Mouse (Mus musculus) liver, embryonic 11.5 days (tissue): Measurements from ENCODE around the gene Stat2. TPM values are rescaled to one million over a fixed set of nuclear protein-coding genes. Genes with fewer than 3 reads are reported as not detected.
"Not testable (repeated sequence)": the region's sequence is repeated elsewhere in the genome, so short reads cannot be mapped to it uniquely, and the experiment has no call there.

Experiments
- ATAC-seq: fragments of 200-750 bp; cut with Nextera tagmentation; replicated peaks from 2 replicates; pipeline ENCODE4 v1.8.0; 2017; ENCODE audit warnings: moderate number of reproducible peaks, mild to moderate bottlenecking, moderate TSS enrichment, moderate library complexity; ENCODE audit not compliant: low FRiP score
- DNase-seq: peaks from one replicate; pipeline ENCODE4 v3.0.0-alpha.2; 2017; ENCODE audit warnings: low spot score
- H3K27ac ChIP-seq: fragments of 300-500 bp; sonication (generic); 2 replicates; pipeline ENCODE4 v1.5.1; 2014; ENCODE audit warnings: mild to moderate bottlenecking, low read depth, low read length, control low read depth
- H3K27me3 ChIP-seq: fragments of 300-500 bp; sonication (generic); replicated peaks from 2 replicates; pipeline ENCODE4 v1.6.1; 2014; ENCODE audit warnings: low read length, mixed read lengths; ENCODE audit not compliant: control insufficient read depth, insufficient read depth
- H3K36me3 ChIP-seq: fragments of 300-500 bp; sonication (generic); 2 replicates; pipeline ENCODE4 v1.6.1; 2014; ENCODE audit warnings: mild to moderate bottlenecking, low read length, moderate library complexity, mixed read lengths; ENCODE audit not compliant: control insufficient read depth, insufficient read depth
- H3K4me1 ChIP-seq: fragments of 300-500 bp; sonication (generic); replicated peaks from 2 replicates; pipeline ENCODE4 v1.6.1; 2014; ENCODE audit warnings: low read length, mixed read lengths; ENCODE audit not compliant: control insufficient read depth, insufficient read depth
- H3K4me2 ChIP-seq: fragments of 300-500 bp; sonication (generic); 2 replicates; pipeline ENCODE4 v1.6.1; 2014; ENCODE audit warnings: mild to moderate bottlenecking, control low read depth, moderate library complexity
- H3K4me3 ChIP-seq: fragments of 300-500 bp; sonication (generic); 2 replicates; pipeline ENCODE4 v1.5.1; 2014; ENCODE audit warnings: low read depth, low read length, control low read depth
- H3K9ac ChIP-seq: fragments of 300-500 bp; sonication (generic); 2 replicates; pipeline ENCODE4 v1.6.1; 2014; ENCODE audit warnings: low read depth, low read length, control low read depth
- H3K9me3 ChIP-seq: fragments of 300-500 bp; sonication (generic); 2 replicates; pipeline ENCODE4 v1.6.1; 2016; ENCODE audit warnings: low read length, inconsistent platforms, mixed read lengths; ENCODE audit not compliant: control insufficient read depth
- WGBS: fragments of 180-500 bp; shearing (Covaris S2); extraction: QIAGEN DNeasy Blood & Tissue Kit; methylation state at CpG from one replicate; pipeline ENCODE4 v1.1.7; 2014; 5-methylcytosine and 5-hydroxymethylcytosine counted together
- polyA plus RNA-seq: library from polyadenylated mRNA; unstranded; fragments of >200 nt; fragmentation: Nextera tagmentation; extraction: Ambion mirVana; gene quantifications from 2 replicates; pipeline ENCODE4 v1.2.1, GENCODE M21; 2014

Gene Stat2
- polyA plus RNA-seq, 1 experiment from 2014 or later, result 12.5 TPM

DNA sequence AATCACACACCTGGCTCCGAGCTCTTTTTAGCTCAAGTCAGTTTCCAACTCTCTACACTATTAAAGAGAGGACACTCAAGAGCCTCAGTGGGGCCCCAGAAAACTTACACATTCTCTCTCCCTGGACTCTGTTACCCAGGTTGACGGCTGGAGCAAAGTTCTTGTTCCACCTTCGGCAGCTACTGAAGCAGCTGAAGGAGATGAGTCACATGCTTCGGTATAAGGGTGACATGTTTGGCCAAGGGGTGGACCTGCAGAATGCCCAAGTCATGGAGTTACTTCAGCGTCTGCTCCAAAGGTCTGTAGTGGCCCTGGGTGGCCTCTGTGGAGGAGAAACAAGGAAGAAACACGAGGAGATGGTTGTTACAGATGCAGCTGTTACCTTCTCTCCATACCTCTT lies 10.6 kb downstream of the Stat2 start:
- Histone ChIP-seq H3K36me3 (peaks cover 28% of the 10 kb centered on the region), H3K4me1 (no peaks in the 10 kb centered on the region), H3K9me3 (no peaks in the 10 kb centered on the region), H3K4me3 (no peak overlapping the region), H3K9ac (no peak overlapping the region), H3K4me2 (no peak overlapping the region), H3K27ac (no peak overlapping the region), H3K27me3 (no peaks in the 10 kb centered on the region)
- ATAC-seq, result no peak
- WGBS, result 83% methylated on average over 6 of the region's 6 CpGs
- no peak for DNase-seq

GRCm38 (mm10) chr10:128281682-128282081 lies 11.3 kb downstream of the Stat2 start:
- Histone ChIP-seq H3K4me1 (no peaks in the 10 kb centered on the region), H3K9me3 (no peaks in the 10 kb centered on the region), H3K27me3 (no peaks in the 10 kb centered on the region), H3K4me3 (no peak overlapping the region), H3K36me3 (peaks cover 30% of the 10 kb centered on the region), H3K27ac (no peak overlapping the region), H3K9ac (no peak overlapping the region), H3K4me2 (no peak overlapping the region)
- ATAC-seq (no peak), DNase-seq (no peak)
- 91% methylated on average over 14 of the region's 14 CpGs for WGBS

DNA sequence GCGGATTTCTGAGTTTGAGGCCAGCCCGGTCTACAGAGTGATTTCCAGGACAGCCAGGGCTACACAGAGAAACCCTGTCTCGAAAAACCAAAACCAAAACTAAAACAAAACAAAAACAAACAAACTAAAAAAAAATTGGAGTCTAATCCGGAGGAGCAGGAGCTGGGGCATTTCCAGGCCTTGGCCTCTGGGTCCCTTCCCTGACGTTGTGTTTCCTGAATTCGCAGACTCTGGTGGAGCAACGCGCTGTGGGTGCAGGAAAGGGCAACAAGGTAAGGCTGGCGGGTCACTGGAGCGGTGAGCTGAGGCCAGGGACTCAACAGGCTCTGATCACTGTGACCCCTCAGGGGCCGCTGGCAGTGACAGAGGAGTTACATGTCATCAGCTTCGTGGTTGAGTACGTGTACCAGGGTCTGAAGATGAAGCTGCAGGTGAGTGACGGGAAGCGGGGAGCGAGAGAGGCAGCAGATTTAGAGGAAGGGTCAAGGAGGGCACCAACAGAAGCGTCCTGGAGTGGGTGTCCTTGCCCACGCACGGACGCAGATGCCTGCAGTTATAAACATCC lies 12.6 kb downstream of the Stat2 start:
- Histone ChIP-seq H3K9ac (no peak overlapping the region), H3K36me3 (peaks cover 32% of the 10 kb centered on the region)

DNA sequence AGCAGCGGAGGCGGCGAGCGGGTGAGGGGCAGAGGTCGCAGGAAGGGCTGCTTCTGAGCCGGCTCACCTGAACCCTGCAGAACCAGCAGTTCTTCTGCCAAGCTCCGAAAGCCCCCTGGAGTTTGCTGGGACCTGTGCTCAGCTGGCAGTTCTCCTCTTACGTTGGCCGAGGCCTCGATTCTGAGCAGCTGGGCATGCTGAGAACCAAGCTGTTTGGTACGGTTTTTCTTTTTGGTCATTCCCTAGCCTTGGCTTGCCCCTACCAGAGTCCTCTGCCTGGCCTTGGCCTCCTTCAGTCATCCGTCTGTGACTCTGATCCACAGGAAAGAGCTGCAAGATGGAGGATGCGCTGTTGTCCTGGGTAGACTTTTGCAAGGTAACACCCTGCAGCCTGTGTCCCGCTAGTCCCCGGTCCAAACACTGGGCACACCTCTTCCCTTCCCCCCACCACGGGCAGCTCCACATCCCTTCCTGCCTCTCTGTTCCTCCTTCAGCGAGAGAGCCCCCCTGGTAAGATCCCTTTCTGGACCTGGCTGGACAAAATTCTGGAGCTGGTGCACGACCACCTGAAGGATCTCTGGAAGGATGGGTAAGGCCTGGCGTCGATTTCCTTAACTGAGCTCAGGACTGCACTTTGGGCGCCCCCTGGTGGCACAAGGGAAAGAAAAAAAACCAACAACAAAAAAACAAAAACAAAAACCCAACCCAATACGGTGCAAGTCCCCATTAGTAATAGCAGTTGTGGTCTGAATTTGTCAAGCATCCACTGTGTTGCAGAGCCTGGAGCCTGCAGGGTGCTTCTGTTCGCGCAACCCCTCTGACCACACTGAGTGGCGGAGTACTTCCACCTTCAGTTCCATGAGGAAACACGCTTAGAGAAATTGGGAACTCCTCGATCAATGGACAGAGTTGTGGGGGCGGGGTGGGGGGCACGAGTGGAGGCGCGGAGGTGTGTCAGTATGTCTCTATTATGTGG lies 13.5 kb downstream of the Stat2 start:
- WGBS, result 66% methylated on average over 31 of the region's 31 CpGs
- Histone ChIP-seq H3K9ac (no peak overlapping the region), H3K9me3 (no peaks in the 10 kb centered on the region), H3K4me1 (no peaks in the 10 kb centered on the region), H3K27ac (0 out of 2 replicates have a peak overlapping the region, but pooled peaks have one; percentile 4), H3K4me3 (no peak overlapping the region), H3K36me3 (peaks cover 31% of the 10 kb centered on the region), H3K4me2 (no peak overlapping the region; the same call in 1 of the 2 replicates), H3K27me3 (no peaks in the 10 kb centered on the region)
- ATAC-seq (0 out of 2 replicates have a peak, but pooled peaks have one; percentile 9), DNase-seq (peak; percentile 66)

More for the DNA sequence above, 12.6 kb downstream of the Stat2 start:
- H3K9me3 ChIP-seq, result no peaks in the 10 kb centered on the region
- no peaks in the 10 kb centered on the region for H3K4me1 ChIP-seq
- H3K4me2 ChIP-seq, result no peak overlapping the region
- no peak overlapping the region for H3K4me3 ChIP-seq
- 83% methylated on average over 20 of the region's 20 CpGs for WGBS
- H3K27me3 ChIP-seq, result no peaks in the 10 kb centered on the region
- H3K27ac ChIP-seq, result no peak overlapping the region
- no peak for ATAC-seq
- no peak for DNase-seq

DNA sequence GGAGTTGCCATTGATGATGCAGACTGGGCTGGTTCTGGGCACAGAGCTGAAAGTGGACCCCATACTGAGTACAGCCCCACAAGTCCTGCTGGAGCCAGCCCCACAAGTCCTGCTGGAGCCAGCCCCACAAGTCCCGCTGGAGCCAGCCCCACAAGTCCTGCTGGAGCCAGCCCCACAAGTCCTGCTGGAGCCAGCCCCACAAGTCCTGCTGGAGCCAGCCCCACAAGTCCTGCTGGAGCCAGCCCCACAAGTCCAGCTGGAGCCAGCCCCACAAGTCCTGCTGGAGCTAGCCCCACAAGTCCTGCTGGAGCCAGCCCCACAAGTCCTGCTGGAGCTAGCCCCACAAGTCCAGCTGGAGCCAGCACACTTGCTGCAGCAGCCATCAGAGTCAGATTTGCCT lies 20.2 kb downstream of the Stat2 start:
- not testable (repeated sequence) for H3K27me3 ChIP-seq, DNase-seq, H3K4me3 ChIP-seq, H3K4me1 ChIP-seq, H3K9me3 ChIP-seq, H3K27ac ChIP-seq, ATAC-seq, H3K4me2 ChIP-seq, H3K9ac ChIP-seq
- 100% methylated on average over 1 of the region's 1 CpGs for WGBS
- H3K36me3 ChIP-seq, result peaks cover 18% of the 10 kb centered on the region

DNA sequence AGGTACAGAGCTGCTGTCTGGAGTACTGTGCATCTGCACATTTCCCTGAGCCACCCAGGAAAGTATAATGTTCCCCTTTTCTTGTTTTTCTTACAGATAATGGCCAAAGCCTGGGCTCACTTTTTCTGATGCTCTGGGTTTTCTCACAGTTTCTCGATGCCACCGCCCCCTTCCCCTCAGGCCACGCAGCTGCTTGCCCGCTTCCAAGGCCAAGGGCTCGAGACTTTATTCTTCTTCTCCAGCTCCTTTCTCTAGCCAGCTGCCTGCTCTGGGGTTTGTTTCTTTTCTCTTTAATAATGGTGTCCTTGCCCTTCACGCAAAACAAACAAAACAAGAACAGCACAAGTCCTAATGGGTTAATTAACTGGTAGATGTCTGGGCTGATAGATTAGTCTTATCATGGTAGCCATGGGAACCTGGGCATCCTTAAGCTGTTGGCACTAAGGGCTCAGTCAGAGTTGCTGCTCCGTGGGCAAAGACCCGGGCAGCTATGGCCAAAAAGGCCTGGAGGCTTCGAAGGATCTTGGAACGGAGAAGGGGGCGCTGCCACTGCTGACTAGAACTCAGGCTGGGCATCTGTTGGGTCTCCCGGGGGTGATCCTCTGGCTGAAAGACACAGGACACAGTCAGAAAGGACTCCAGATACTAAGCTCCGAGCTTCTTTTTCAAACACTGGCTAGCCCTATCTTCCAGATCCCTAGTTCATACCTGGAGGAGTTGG lies 26.2 kb downstream of the Stat2 start:
- H3K4me2 ChIP-seq, result no peak overlapping the region
- H3K36me3 ChIP-seq, result peaks cover 3% of the 10 kb centered on the region; the same call in 1 of the 2 replicates
- no peak overlapping the region for H3K4me3 ChIP-seq
- H3K27ac ChIP-seq, result no peak overlapping the region
- no peaks in the 10 kb centered on the region for H3K4me1 ChIP-seq
- ATAC-seq (no peak), DNase-seq (no peak)
- H3K9ac ChIP-seq, result no peak overlapping the region
- H3K9me3 ChIP-seq, result no peaks in the 10 kb centered on the region
- no peaks in the 10 kb centered on the region for H3K27me3 ChIP-seq
- 67% methylated on average over 13 of the region's 13 CpGs for WGBS

DNA sequence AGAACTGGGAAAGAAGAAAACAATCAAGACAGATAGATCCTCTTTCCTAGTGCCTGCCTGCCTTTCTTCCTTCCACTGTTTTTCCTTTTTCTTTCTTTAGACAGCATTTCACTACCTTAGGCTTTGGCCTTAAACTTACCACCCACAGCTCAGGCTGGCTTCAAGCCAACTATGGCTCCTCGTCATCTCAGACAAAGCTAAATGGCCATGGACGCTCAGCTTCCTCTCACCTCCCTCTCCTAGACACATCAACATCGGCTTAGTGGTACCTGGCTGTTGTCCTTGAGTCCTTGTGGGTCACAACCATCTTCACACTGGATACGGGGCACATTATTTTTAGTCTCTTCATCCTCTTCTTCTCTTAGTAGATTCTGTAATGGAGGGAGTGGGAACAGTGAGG lies 26.9 kb downstream of the Stat2 start:
- Histone ChIP-seq H3K4me2 (no peak overlapping the region), H3K9me3 (no peaks in the 10 kb centered on the region), H3K27ac (no peak overlapping the region), H3K27me3 (no peaks in the 10 kb centered on the region), H3K36me3 (no peaks in the 10 kb centered on the region), H3K9ac (no peak overlapping the region), H3K4me3 (no peak overlapping the region), H3K4me1 (no peaks in the 10 kb centered on the region)
- ATAC-seq (no peak), DNase-seq (no peak)
- 82% methylated on average over 4 of the region's 4 CpGs for WGBS

DNA sequence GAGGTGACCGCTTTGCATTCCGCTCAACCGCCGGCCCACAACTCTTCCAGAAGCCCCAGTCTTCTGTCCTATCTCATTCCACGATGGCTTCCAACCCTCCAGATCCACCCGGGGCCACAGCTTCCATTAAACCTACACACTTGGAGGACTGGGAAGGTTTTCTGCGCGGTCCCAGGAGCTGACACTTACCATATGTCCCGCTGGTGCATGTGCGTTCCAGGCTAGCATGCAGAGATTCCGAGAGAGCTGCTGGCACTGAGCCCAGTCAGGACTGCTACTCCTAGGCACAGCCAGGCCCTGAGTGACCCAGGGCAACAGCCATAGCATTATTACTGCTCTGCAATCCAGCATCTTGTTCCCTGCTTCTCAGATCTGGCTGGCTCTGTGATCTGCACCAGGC lies 27.3 kb downstream of the Stat2 start:
- Histone ChIP-seq H3K4me3 (no peak overlapping the region), H3K9me3 (no peaks in the 10 kb centered on the region), H3K36me3 (no peaks in the 10 kb centered on the region), H3K4me2 (no peak overlapping the region), H3K27ac (no peak overlapping the region), H3K9ac (0 out of 2 replicates have a peak overlapping the region, but pooled peaks have one; percentile 3), H3K27me3 (no peaks in the 10 kb centered on the region), H3K4me1 (no peaks in the 10 kb centered on the region)
- ATAC-seq (no peak), DNase-seq (no peak)
- 76% methylated on average over 11 of the region's 11 CpGs for WGBS
